Mouse (Mus musculus) bone marrow macrophage, adult 2 months (primary cell): ENCODE measurements around the gene Fasn. TPM values are rescaled to one million over a fixed set of nuclear protein-coding genes. Genes with fewer than 3 reads are reported as not detected.
A peak's percentile ranks its signal among the peaks of the same experiment; 100 is the strongest.

Source experiments
- H3K27ac ChIP-seq: 2 replicates; pipeline ENCODE4 v1.5.1; 2012; ENCODE audit warnings: low read depth, low read length; ENCODE audit not compliant: insufficient read depth
- H3K4me1 ChIP-seq: 2 replicates; pipeline ENCODE4 v1.6.1; 2012; ENCODE audit warnings: low read length; ENCODE audit not compliant: control insufficient read depth, insufficient read depth
- H3K4me3 ChIP-seq: 2 replicates; pipeline ENCODE4 v1.5.1; 2012; ENCODE audit warnings: mild to moderate bottlenecking, low read length, moderate library complexity; ENCODE audit not compliant: insufficient read depth
- CTCF ChIP-seq: IDR thresholded peaks from 2 replicates; pipeline ENCODE4 v1.5.1; 2012; ENCODE audit warnings: low read depth, mild to moderate bottlenecking, low read length, moderate library complexity
- POLR2A ChIP-seq: IDR thresholded peaks from 2 replicates; pipeline ENCODE4 v1.6.1; 2012; ENCODE audit warnings: mild to moderate bottlenecking, low read depth, low read length, borderline replicate concordance
- polyA plus RNA-seq: library from polyadenylated mRNA; stranded (reverse); fragments of >200 nt; gene quantifications from 2 replicates; pipeline ENCODE4 v1.2.4, GENCODE M21; 2012; ENCODE audit not compliant: missing spikeins, insufficient read depth, insufficient read length

Fasn gene
- polyA plus RNA-seq, 1 experiment: 8.1 TPM

- Histone ChIP-seq H3K27ac (peak overlapping the region; percentile 78), H3K4me1 (peaks cover 13% of the 10 kb centered on the region), H3K4me3 (peak overlapping the region; percentile 31)
- TF ChIP-seq CTCF (no peak), POLR2A (no peak)
Measured at GRCm38 (mm10) chr11:120761811-120762671, 62.3 kb downstream of the Fasn start.

- no peak overlapping the region for H3K27ac ChIP-seq
- H3K4me3 ChIP-seq: no peak overlapping the region
- no peak for TF ChIP-seq CTCF
- no peak for TF ChIP-seq POLR2A
- peaks cover 9% of the 10 kb centered on the region for H3K4me1 ChIP-seq
Measured at GRCm38 (mm10) chr11:120760236-120760635, 64.1 kb downstream of the Fasn start.

Other genes with a start within 250 kb of the Fasn start
- gene Arhgdia, start 242.9 kb downstream of the Fasn start, polyA plus RNA-seq: 628 and 760 TPM in 2 replicates
- 97.5 and 121 TPM in 2 replicates for gene Alyref, start 226.2 kb downstream of the Fasn start, polyA plus RNA-seq
- 127 and 128 TPM in 2 replicates for gene Anapc11, start 226.1 kb downstream of the Fasn start, polyA plus RNA-seq
- gene Npb, start 216.1 kb downstream of the Fasn start, polyA plus RNA-seq: 1.4 TPM in 1 of 2 replicates, not detected in the other
- gene Pcyt2, start 206.6 kb downstream of the Fasn start, polyA plus RNA-seq: 52.4 and 64.5 TPM in 2 replicates
- gene Sirt7, start 199.3 kb downstream of the Fasn start, polyA plus RNA-seq: 78.5 and 91.5 TPM in 2 replicates
- 76.0 and 77.5 TPM in 2 replicates for gene Mafg, start 190.9 kb downstream of the Fasn start, polyA plus RNA-seq
- gene Pycr1, start 180.8 kb downstream of the Fasn start, polyA plus RNA-seq: 0.61 and 0.78 TPM in 2 replicates
- gene Myadml2, start 176.4 kb downstream of the Fasn start, polyA plus RNA-seq: not detected in 2 replicates
- gene Notum, start 163.4 kb downstream of the Fasn start, polyA plus RNA-seq: not detected in 2 replicates
- 42.8 and 50.5 TPM in 2 replicates for gene Aspscr1, start 151.6 kb downstream of the Fasn start, polyA plus RNA-seq
- gene Cenpx, start 110.8 kb downstream of the Fasn start, polyA plus RNA-seq: 109 and 110 TPM in 2 replicates
- gene Lrrc45, start 110.6 kb downstream of the Fasn start, polyA plus RNA-seq: 34.3 and 46.1 TPM in 2 replicates
- gene Rac3, start 103.1 kb downstream of the Fasn start, polyA plus RNA-seq: 14.3 and 18.1 TPM in 2 replicates
- gene Dcxr, start 97.3 kb downstream of the Fasn start, polyA plus RNA-seq: 65.0 and 65.6 TPM in 2 replicates
- 57.0 and 81.4 TPM in 2 replicates for gene Cbr2, start 92.4 kb downstream of the Fasn start, polyA plus RNA-seq
- 13.2 and 32.4 TPM in 2 replicates for gene Hmga1b, start 61.8 kb downstream of the Fasn start, polyA plus RNA-seq
- 18.3 and 22.6 TPM in 2 replicates for gene Rfng, start 40.3 kb downstream of the Fasn start, polyA plus RNA-seq
- gene Gps1, start 40.3 kb downstream of the Fasn start, polyA plus RNA-seq: 34.7 and 41.1 TPM in 2 replicates
- 22.7 and 28.5 TPM in 2 replicates for gene Dus1l, start 28.1 kb downstream of the Fasn start, polyA plus RNA-seq
- 3.0 and 4.1 TPM in 2 replicates for gene Ccdc57, start 108.3 kb upstream of the Fasn start, polyA plus RNA-seq
- 45.2 and 50.5 TPM in 2 replicates for gene Slc16a3, start 123.9 kb upstream of the Fasn start, polyA plus RNA-seq
- 80.3 and 87.4 TPM in 2 replicates for gene Csnk1d, start 166.8 kb upstream of the Fasn start, polyA plus RNA-seq
- gene Cd7, start 214.9 kb upstream of the Fasn start, polyA plus RNA-seq: not detected in 2 replicates
- not detected in 2 replicates for gene Sectm1b, start 239.0 kb upstream of the Fasn start, polyA plus RNA-seq